9 mouse cellular contexts compared by ENCODE assay signal in genomic region chr6:21839976-21840775, GRCm38 (mm10). TPM values are rescaled to one million over a fixed set of nuclear protein-coding genes. Genes with fewer than 3 reads are reported as not detected.
DNase-seq lines count a peak whose midpoint lies in the region; ATAC-seq lines count a peak whose summit lies in the region.
"Had no signal": no experiment of that assay in that cellular context is flagged by ENCODE, and none has a peak within 500 bp of the region (broad histone marks: within the 10 kb centered on the region; RNA-seq: fewer than 3 reads in every experiment).

No protein-coding gene starts in this region.

- H3K9me3 ChIP-seq in forebrain, embryonic 11.5 days (ENCODE audit: control insufficient read depth, low read length), result no peaks in the 10 kb centered on the region
- H3K9me3 ChIP-seq in intestine, embryonic 16.5 days (ENCODE audit: control insufficient read depth, low read length), result no peaks in the 10 kb centered on the region

- H3K36me3 ChIP-seq in forebrain, embryonic 11.5 days (ENCODE audit: control insufficient read depth, insufficient read depth, low read length), result no peaks in the 10 kb centered on the region
- no peaks in the 10 kb centered on the region for H3K36me3 ChIP-seq in intestine, embryonic 16.5 days (ENCODE audit: control insufficient read depth, insufficient read depth, low read length)

- no peak overlapping the region for H3K9ac ChIP-seq in forebrain, embryonic 11.5 days (ENCODE audit: low read length)
- no peak overlapping the region for H3K9ac ChIP-seq in intestine, embryonic 16.5 days (ENCODE audit: low read depth, low read length)

- peak; percentile 19 for DNase-seq in layer of hippocampus, adult 11-12 months (ENCODE audit: low spot score)
- no peak for DNase-seq in layer of hippocampus, postnatal 25 days (ENCODE audit: extremely low spot score in 1 of 2, low spot score in 1 of 2)
- peak; percentile 65 for DNase-seq in forebrain, embryonic 11.5 days (ENCODE audit: low spot score)
- DNase-seq in lung, postnatal 10 days, result peak; percentile 70
- DNase-seq in Muller cell, postnatal 12 days (ENCODE audit: inconsistent ontology term), result no peak
- no peak for DNase-seq in cerebellum, postnatal 14 days

- peaks cover 8% of the 10 kb centered on the region for H3K4me1 ChIP-seq in forebrain, embryonic 11.5 days (replicated peaks; ENCODE audit: control insufficient read depth, insufficient read depth, low read length)
- peaks cover 16% of the 10 kb centered on the region for H3K4me1 ChIP-seq in intestine, embryonic 16.5 days (ENCODE audit: control insufficient read depth, insufficient read depth, low read length)

- peak; percentile 95 for ATAC-seq in forebrain, embryonic 11.5 days (replicated peaks; ENCODE audit: low FRiP score)
- peak; percentile 87 for ATAC-seq in intestine, embryonic 16.5 days
- ATAC-seq in erythroblast, adult 5-6 weeks (replicated peaks; ENCODE audit: low FRiP score, poor library complexity, severe bottlenecking), result no peak

- H3K27ac ChIP-seq in forebrain, embryonic 11.5 days (ENCODE audit: low read depth, low read length), result peak overlapping the region; percentile 84
- H3K27ac ChIP-seq in intestine, embryonic 16.5 days (ENCODE audit: low read length), result no peak overlapping the region

- H3K4me2 ChIP-seq in forebrain, embryonic 11.5 days (ENCODE audit: low read depth, low read length, severe bottlenecking), result no peak overlapping the region
- no peak overlapping the region for H3K4me2 ChIP-seq in intestine, embryonic 16.5 days (ENCODE audit: low read depth, low read length)

- no peaks in the 10 kb centered on the region for H3K27me3 ChIP-seq in forebrain, embryonic 11.5 days (ENCODE audit: control insufficient read depth, insufficient read depth, low read length)
- H3K27me3 ChIP-seq in intestine, embryonic 16.5 days (replicated peaks; ENCODE audit: control insufficient read depth, insufficient read depth, low read length), result no peaks in the 10 kb centered on the region

- WGBS in forebrain, embryonic 11.5 days, result 22% methylated on average over 9 of the region's 9 CpGs
- WGBS in intestine, embryonic 16.5 days, result 20% methylated on average over 9 of the region's 9 CpGs

- no peak overlapping the region for H3K4me3 ChIP-seq in forebrain, embryonic 11.5 days (ENCODE audit: low read depth, low read length)
- H3K4me3 ChIP-seq in intestine, embryonic 16.5 days (ENCODE audit: low read length), result no peak overlapping the region

RNA-seq across cellular contexts. Expression of gene Tspan12, which starts 12.1 kb away (rescaled TPM):
- total RNA-seq in layer of hippocampus, postnatal 25 days (2021), result 10 to 100 TPM; 29.3 to 34.5 TPM
- polyA plus RNA-seq in forebrain, embryonic 11.5 days (2014; fragmentation: Nextera tagmentation; extraction: Ambion mirVana), result 62.5 and 63.5 TPM in 2 replicates
- polyA plus RNA-seq in intestine, embryonic 16.5 days (2015; fragmentation: Nextera tagmentation; extraction: Ambion mirVana), result 63.8 TPM in 2 replicates
- not detected in 2 replicates for total RNA-seq in erythroblast, adult 5-6 weeks (2015; ENCODE audit: low replicate concordance)
- 5.0 TPM in 1 of 2 replicates, not detected in the other for total RNA-seq in erythroblast, adult 5-6 weeks (2017; ENCODE audit: low replicate concordance)
- total RNA-seq: MEL had no signal

Comparison
In these comparisons a context has a peak if more than half of its experiments do, and no peak if none do; other contexts are left out.
1. DNase-seq: peak in layer of hippocampus, adult 11-12 months (single experiment), forebrain, embryonic 11.5 days (single experiment) and lung, postnatal 10 days (single experiment); none in layer of hippocampus, postnatal 25 days (0 of 2), Muller cell, postnatal 12 days (single experiment) and cerebellum, postnatal 14 days (0 of 2).
2. RNA of gene Tspan12, which starts 12.1 kb away (total RNA-seq): 29.3 to 34.5 TPM in layer of hippocampus, postnatal 25 days; 5.0 TPM in erythroblast, adult 5-6 weeks; every median in the first group is over 4 times any median in the second.